Mouse (Mus musculus): ENCODE data around the gene Pir.

Pir gene

GRCm38 (mm10) chrX:164269285-164269761 lies at the start of gene Pir:
TSS of gene Pir (plus strand) at chrX:164269371.
- WGBS, result 9% methylated on average over 13 of the region's 20 CpGs

GRCm38 (mm10) chrX:164221989-164222388 lies 47.2 kb upstream of the Pir start:
- WGBS, result 86% methylated on average over 2 of the region's 2 CpGs

- 52% methylated on average over 8 of the region's 8 CpGs for WGBS
Measured at GRCm38 (mm10) chrX:164233380-164233779, 35.8 kb upstream of the Pir start.

GRCm38 (mm10) chrX:164245714-164246113 lies 23.5 kb upstream of the Pir start:
- 34% methylated on average over 5 of the region's 5 CpGs for WGBS

GRCm38 (mm10) chrX:164246722-164247121 lies 22.4 kb upstream of the Pir start:
- 74% methylated on average over 2 of the region's 2 CpGs for WGBS

GRCm38 (mm10) chrX:164256527-164256926 lies 12.6 kb upstream of the Pir start:
- WGBS, result 88% methylated on average over 3 of the region's 3 CpGs

GRCm38 (mm10) chrX:164258057-164258456 lies 11.1 kb upstream of the Pir start, which contains the start of gene Bmx:
TSS of gene Bmx (minus strand) at chrX:164258193.
- 79% methylated on average over 8 of the region's 8 CpGs for WGBS

- WGBS, result 64% methylated on average over 5 of the region's 5 CpGs
Measured at GRCm38 (mm10) chrX:164258662-164259061, 10.5 kb upstream of the Pir start.

GRCm38 (mm10) chrX:164262286-164262685 lies 6.9 kb upstream of the Pir start:
- 79% methylated on average over 2 of the region's 2 CpGs for WGBS

GRCm38 (mm10) chrX:164264861-164265260 lies 4.3 kb upstream of the Pir start:
- WGBS, result 45% methylated on average over 1 of the region's 1 CpGs

GRCm38 (mm10) chrX:164270603-164271002 lies 1.4 kb downstream of the Pir start:
- whole genome bisulfite sequencing, result 81% methylated on average over 3 of the region's 3 CpGs

- WGBS, result 50% methylated on average over 3 of the region's 3 CpGs
Measured at GRCm38 (mm10) chrX:164275536-164275935, 6.4 kb downstream of the Pir start.

GRCm38 (mm10) chrX:164280918-164281647 lies 11.9 kb downstream of the Pir start:
- 83% methylated on average over 7 of the region's 7 CpGs for WGBS

- 88% methylated on average over 4 of the region's 4 CpGs for WGBS
Measured at GRCm38 (mm10) chrX:164283808-164284207, 14.6 kb downstream of the Pir start.

- 49% methylated on average over 3 of the region's 3 CpGs for WGBS
Measured at GRCm38 (mm10) chrX:164287077-164287476, 17.9 kb downstream of the Pir start.

GRCm38 (mm10) chrX:164291147-164291546 lies 22.0 kb downstream of the Pir start:
- 51% methylated on average over 5 of the region's 5 CpGs for WGBS

- 69% methylated on average over 2 of the region's 2 CpGs for WGBS
Measured at GRCm38 (mm10) chrX:164306250-164306649, 37.1 kb downstream of the Pir start.

GRCm38 (mm10) chrX:164313876-164314275 lies 44.7 kb downstream of the Pir start:
- WGBS, result 42% methylated on average over 1 of the region's 1 CpGs

- 89% methylated on average over 4 of the region's 4 CpGs for WGBS
Measured at GRCm38 (mm10) chrX:164318554-164318953, 49.4 kb downstream of the Pir start.

- WGBS, result 60% methylated on average over 3 of the region's 3 CpGs
Measured at GRCm38 (mm10) chrX:164320031-164320430, 50.9 kb downstream of the Pir start.

- WGBS, result 75% methylated on average over 5 of the region's 5 CpGs
Measured at GRCm38 (mm10) chrX:164322492-164322891, 53.3 kb downstream of the Pir start.

- 58% methylated on average over 4 of the region's 4 CpGs for WGBS
Measured at GRCm38 (mm10) chrX:164323391-164323913, 54.3 kb downstream of the Pir start.

- 87% methylated on average over 2 of the region's 2 CpGs for WGBS
Measured at GRCm38 (mm10) chrX:164330351-164330750, 61.2 kb downstream of the Pir start.

All from cerebral cortex, adult 2 months (tissue).